Mouse (Mus musculus): ENCODE results near the gene Neil1.

The Neil1 gene

DNA sequence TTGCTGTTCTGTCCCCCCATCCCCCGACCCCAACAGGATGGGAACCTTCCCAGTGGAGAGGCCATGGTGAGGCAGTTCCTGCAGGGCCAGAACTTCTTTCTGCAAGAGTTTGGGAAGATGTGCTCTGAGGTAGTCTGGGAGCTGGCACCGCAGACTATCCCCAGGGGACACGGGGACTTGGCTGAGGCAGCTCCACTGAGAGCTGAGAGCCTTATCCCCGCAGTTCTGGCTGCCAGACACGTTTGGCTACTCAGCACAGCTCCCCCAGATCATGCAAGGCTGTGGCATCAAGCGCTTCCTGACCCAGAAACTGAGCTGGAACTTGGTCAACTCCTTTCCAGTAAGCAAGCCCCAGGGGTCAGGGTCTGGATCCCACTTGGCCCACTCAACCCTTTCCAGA is 10.9 kb downstream of the Neil1 start:
- no peak overlapping the region for H3K4me3 ChIP-seq (replicated peaks; ENCODE audit: low read length)
- peaks cover 98% of the 10 kb centered on the region for H3K36me3 ChIP-seq (ENCODE audit: insufficient read depth, low read length)
- no peak for TF ChIP-seq CTCF (conservative IDR thresholded peaks at IDR 0.05; ENCODE audit: low read length)
- no peak for TF ChIP-seq POU5F1 (IDR thresholded peaks at IDR 0.05; ENCODE audit: borderline replicate concordance, low read length)
- TF ChIP-seq NANOG (IDR thresholded peaks at IDR 0.05; ENCODE audit: borderline replicate concordance, low read length) = no peak
- peaks cover 42% of the 10 kb centered on the region for H3K4me1 ChIP-seq (replicated peaks; ENCODE audit: low read depth, low read length)
- no peaks in the 10 kb centered on the region for H3K9me3 ChIP-seq (ENCODE audit: low read length)
- no peaks in the 10 kb centered on the region for H3K27me3 ChIP-seq (ENCODE audit: insufficient read depth, low read length)

DNA sequence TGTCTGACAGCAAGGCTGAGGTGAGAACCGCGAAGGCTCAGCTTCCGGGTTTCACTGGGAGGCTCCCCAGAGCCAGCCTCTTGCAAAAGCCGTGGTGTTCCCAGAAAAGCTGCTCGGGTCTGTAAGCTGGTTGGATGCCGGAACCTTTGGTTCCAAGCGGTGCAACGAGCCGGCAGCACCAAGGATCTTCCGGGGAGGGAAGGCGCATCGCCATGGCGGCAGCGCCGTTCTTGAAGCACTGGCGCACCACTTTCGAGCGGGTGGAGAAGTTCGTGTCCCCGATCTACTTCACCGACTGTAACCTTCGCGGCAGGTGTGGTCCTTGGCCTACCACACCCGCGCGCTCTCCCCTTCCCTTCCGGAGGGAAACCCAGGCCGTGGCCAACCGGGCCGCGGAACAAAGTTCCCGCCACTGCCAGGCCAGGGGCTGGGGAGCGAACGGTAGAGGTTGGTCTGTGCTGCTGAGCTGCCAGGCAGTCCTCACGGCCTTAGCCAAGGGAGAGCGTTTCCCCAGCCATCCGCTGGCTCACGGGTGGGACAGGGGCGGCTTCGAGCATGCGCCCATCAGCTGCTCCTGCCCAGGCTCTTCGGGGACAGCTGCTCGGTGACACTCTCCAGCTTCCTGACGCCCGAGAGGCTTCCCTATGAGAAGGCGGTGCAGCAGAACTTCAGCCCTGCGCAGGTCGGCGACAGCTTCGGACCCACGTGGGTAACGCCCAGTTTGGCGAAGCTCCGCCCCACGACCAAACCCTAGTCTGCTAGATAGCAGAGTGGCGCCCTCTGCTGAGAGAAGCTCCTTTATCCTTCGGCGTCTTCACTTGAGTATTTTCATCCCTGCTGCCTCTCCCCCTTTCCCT is 17.3 kb downstream of the Neil1 start, which contains the start of gene Man2c1:
Gene Man2c1, plus strand, starts transcription at position 114 of the 857 bp plus-strand sequence.
- H3K36me3 ChIP-seq (ENCODE audit: insufficient read depth, low read length) = peaks cover 80% of the 10 kb centered on the region
- no peaks in the 10 kb centered on the region for H3K9me3 ChIP-seq (ENCODE audit: low read length)
- no peaks in the 10 kb centered on the region for H3K27me3 ChIP-seq (ENCODE audit: insufficient read depth, low read length)
- peaks cover 39% of the 10 kb centered on the region for H3K4me1 ChIP-seq (replicated peaks; ENCODE audit: low read depth, low read length)
- peak within 1 kb of the TSS; percentile 94 for H3K4me3 ChIP-seq (replicated peaks; ENCODE audit: low read length)
- peak; percentile 56 for TF ChIP-seq CTCF (conservative IDR thresholded peaks at IDR 0.05; ENCODE audit: low read length)
- no peak for TF ChIP-seq POU5F1 (IDR thresholded peaks at IDR 0.05; ENCODE audit: borderline replicate concordance, low read length)

DNA sequence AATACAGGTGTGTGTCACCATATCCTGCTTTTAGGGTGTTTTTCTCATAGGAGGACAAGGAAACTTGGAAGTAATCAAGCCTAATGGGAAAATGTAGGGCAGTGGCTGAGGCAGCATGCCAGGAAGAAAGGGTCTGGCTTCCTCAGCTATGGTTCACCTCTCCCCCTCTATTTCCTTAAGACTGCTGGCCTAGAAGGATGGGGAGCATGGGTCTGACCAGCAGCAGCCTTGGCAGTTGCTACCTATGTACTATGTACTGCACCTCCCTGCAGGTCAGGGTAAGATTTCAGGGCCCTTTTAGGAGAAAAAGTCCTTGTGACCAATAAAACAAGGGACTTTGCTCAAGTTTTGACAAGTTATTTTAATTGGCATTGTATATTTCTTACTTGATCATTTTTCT is 18.5 kb downstream of the Neil1 start:
- peaks cover 39% of the 10 kb centered on the region for H3K4me1 ChIP-seq (replicated peaks; ENCODE audit: low read depth, low read length)
- TF ChIP-seq CTCF (conservative IDR thresholded peaks at IDR 0.05; ENCODE audit: low read length) (no peak), POU5F1 (IDR thresholded peaks at IDR 0.05; ENCODE audit: borderline replicate concordance, low read length) (no peak), NANOG (IDR thresholded peaks at IDR 0.05; ENCODE audit: borderline replicate concordance, low read length) (no peak)
- no peaks in the 10 kb centered on the region for H3K27me3 ChIP-seq (ENCODE audit: insufficient read depth, low read length)
- no peaks in the 10 kb centered on the region for H3K9me3 ChIP-seq (ENCODE audit: low read length)
- H3K36me3 ChIP-seq (ENCODE audit: insufficient read depth, low read length) = peaks cover 80% of the 10 kb centered on the region
- H3K4me3 ChIP-seq (replicated peaks; ENCODE audit: low read length) = peak overlapping the region; percentile 94

- Histone ChIP-seq H3K27me3 (ENCODE audit: insufficient read depth, low read length) (no peaks in the 10 kb centered on the region), H3K36me3 (ENCODE audit: insufficient read depth, low read length) (peaks cover 100% of the 10 kb centered on the region), H3K9me3 (ENCODE audit: low read length) (no peaks in the 10 kb centered on the region), H3K4me3 (replicated peaks; ENCODE audit: low read length) (no peak overlapping the region), H3K4me1 (replicated peaks; ENCODE audit: low read depth, low read length) (peaks cover 12% of the 10 kb centered on the region; the same call in 1 of the 2 replicates)
- TF ChIP-seq NANOG (IDR thresholded peaks at IDR 0.05; ENCODE audit: borderline replicate concordance, low read length) (0 out of 2 replicates have a peak, but pooled peaks have one; percentile 18), CTCF (conservative IDR thresholded peaks at IDR 0.05; ENCODE audit: low read length) (no peak), POU5F1 (IDR thresholded peaks at IDR 0.05; ENCODE audit: borderline replicate concordance, low read length) (no peak)
These were observed 30.8 kb downstream of the Neil1 start for GRCm38 (mm10) chr9:57117261-57117755.
